Mouse (Mus musculus): ENCODE results near the gene Gabrg3. TPM values are rescaled to one million over a fixed set of nuclear protein-coding genes. Genes with fewer than 3 reads are reported as not detected.

Gene Gabrg3
- polyA plus RNA-seq, 1 experiment from 2014 or later: 1.5 TPM

DNA sequence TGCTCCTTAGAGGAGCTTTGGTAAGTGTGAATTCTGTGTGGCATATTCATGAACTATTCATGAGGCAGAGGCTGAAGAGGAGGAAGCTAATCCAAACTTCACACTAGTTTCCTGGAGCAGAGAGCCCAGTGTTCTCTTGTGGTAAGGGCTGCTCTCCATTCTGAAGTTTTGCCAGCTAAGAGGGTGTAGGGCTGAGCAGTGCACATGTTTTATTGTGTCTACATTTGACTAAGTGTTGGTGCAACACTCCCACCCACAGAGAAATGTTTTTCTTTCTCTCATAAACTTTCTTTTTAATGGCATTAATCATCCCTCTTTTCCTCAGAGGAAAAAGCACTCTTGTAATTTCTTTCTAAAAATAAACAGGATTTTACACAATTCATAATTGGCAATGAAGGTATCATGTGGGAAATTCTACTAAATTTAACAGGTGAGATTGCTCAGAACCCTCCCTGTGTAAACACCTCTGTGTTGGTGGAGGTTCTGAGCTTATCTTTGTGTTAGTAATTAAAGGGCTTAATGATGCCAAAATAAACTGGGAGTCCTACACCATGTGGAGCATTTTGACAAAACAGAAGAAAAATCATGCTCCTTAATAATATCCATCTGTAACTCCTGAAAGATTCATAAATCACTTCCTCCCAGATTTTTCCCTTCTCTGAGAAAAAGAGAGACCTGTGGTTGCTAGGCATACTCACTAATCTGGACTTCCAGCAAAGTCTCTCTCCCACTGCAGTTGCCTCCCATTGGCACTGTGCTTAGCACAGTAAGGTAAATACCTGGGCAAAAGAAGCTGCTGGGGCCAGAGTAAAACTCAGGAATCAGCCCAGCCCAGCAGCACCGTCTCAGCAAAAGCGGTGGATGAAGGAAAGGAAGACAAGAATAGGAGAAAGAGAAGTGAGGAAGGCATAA, 389.0 kb downstream of the Gabrg3 start:
- peak; percentile 66; the same call in 1 of the 2 replicates for ATAC-seq (ENCODE audit: low FRiP score, low read depth)
- no peaks in the 10 kb centered on the region for H3K36me3 ChIP-seq
- H3K9me3 ChIP-seq: no peaks in the 10 kb centered on the region
- no peak overlapping the region for H3K4me3 ChIP-seq
- no peak overlapping the region for H3K9ac ChIP-seq
- no peak overlapping the region for H3K27ac ChIP-seq
- WGBS: 81% methylated on average over 2 of the region's 2 CpGs
- H3K27me3 ChIP-seq: no peaks in the 10 kb centered on the region
- no peaks in the 10 kb centered on the region for H3K4me1 ChIP-seq
- no peak overlapping the region for H3K4me2 ChIP-seq (replicated peaks)

DNA sequence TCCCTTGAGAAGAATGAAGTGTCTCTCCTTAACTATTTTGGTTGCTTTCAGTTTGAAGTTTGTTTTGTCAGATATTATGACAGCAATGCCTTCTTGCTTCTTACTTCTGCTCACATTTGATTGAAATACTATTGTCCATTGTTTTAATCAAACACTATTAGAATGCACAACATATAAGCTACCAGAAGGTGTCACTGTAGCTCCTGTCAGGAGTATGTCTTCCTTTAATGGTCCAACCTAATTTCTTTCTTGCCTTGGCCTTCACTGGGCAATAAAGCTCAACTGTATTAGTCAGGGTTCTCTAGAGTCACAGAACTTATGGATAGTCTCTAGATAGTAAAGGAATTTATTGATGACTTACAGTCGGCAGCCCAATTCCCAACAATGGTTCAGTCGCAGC, 440.6 kb downstream of the Gabrg3 start:
- WGBS: 87% methylated on average over 2 of the region's 2 CpGs
- H3K9me3 ChIP-seq: no peaks in the 10 kb centered on the region
- no peak overlapping the region for H3K27ac ChIP-seq
- H3K4me3 ChIP-seq: no peak overlapping the region
- no peak overlapping the region for H3K9ac ChIP-seq
- no peaks in the 10 kb centered on the region for H3K36me3 ChIP-seq
- H3K4me1 ChIP-seq: no peaks in the 10 kb centered on the region
- no peak overlapping the region for H3K4me2 ChIP-seq (replicated peaks)
- no peaks in the 10 kb centered on the region for H3K27me3 ChIP-seq
- no peak for ATAC-seq (ENCODE audit: low FRiP score, low read depth)

DNA sequence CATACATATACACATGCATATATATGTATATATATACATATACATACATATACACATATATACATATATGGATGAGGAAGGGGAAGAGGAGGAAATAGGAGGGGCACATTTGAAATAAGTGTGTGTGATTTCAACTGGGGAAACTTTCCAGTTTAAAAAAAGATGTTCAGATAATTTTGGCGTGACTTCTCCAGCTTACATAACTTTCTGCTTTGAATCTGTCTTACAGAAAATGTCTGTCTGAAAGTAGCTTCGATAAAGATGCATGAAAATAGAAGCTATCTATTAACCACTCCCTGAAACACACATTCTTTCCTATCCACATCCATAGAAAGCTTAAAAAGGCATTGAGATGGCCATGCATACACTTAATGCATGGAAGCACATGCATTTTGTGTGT, 445.4 kb downstream of the Gabrg3 start:
- no peak overlapping the region for H3K27ac ChIP-seq
- WGBS: 73% methylated on average over 2 of the region's 2 CpGs
- H3K9me3 ChIP-seq: no peaks in the 10 kb centered on the region
- H3K27me3 ChIP-seq: no peaks in the 10 kb centered on the region
- ATAC-seq (ENCODE audit: low FRiP score, low read depth): no peak
- no peak overlapping the region for H3K4me2 ChIP-seq (replicated peaks)
- H3K36me3 ChIP-seq: no peaks in the 10 kb centered on the region
- no peaks in the 10 kb centered on the region for H3K4me1 ChIP-seq
- H3K4me3 ChIP-seq: no peak overlapping the region
- H3K9ac ChIP-seq: no peak overlapping the region

DNA sequence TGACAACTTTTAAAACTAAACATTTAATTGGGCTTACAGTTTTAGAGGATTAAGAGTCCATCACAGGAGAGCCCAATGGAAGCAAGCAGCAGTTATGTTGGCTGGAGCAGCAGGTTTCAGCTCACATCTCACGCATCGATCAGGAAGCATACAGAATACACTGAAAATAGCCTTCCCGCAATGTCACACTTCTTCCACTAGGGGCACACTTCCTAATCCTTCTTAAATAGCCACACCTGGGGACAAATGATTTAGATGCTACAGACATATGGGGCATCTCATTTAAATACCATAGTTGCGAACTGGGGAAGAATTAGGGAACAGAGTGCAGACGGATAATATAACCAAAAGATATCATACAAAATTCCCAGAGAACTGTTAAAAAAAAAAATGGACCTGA, 449.0 kb downstream of the Gabrg3 start:
- no peaks in the 10 kb centered on the region for H3K36me3 ChIP-seq

DNA sequence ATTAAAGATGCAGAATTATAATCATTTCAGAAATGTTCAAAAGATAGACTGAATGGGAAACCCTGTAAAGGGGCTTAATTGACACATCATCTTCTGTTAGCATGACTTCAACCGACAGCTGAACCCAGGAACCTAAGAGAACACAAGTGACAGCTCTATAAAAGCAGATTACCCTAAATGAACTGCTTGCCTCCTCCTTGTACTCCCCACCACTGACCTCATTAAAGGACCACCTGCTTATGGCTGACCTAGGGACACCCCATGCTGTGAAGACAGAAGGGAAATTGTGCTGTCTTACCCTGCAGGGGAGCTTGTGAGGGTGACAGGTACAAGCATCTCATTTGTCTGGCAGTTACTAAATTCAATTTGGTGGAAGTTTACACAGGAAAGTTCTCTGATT, 467.5 kb downstream of the Gabrg3 start:
- ATAC-seq (ENCODE audit: low FRiP score, low read depth): no peak
- Histone ChIP-seq H3K36me3 (no peaks in the 10 kb centered on the region), H3K9ac (no peak overlapping the region), H3K4me3 (no peak overlapping the region), H3K27me3 (no peaks in the 10 kb centered on the region), H3K9me3 (no peaks in the 10 kb centered on the region), H3K27ac (no peak overlapping the region), H3K4me1 (no peaks in the 10 kb centered on the region), H3K4me2 (replicated peaks) (no peak overlapping the region)
- WGBS: 71% methylated on average over 1 of the region's 1 CpGs

More for the DNA sequence above, 449.0 kb downstream of the Gabrg3 start:
- Histone ChIP-seq H3K9me3 (no peaks in the 10 kb centered on the region), H3K9ac (no peak overlapping the region), H3K4me2 (replicated peaks) (no peak overlapping the region), H3K4me3 (no peak overlapping the region), H3K4me1 (no peaks in the 10 kb centered on the region), H3K27ac (no peak overlapping the region), H3K27me3 (no peaks in the 10 kb centered on the region)
- WGBS: 78% methylated on average over 5 of the region's 5 CpGs
- ATAC-seq (ENCODE audit: low FRiP score, low read depth): no peak

DNA sequence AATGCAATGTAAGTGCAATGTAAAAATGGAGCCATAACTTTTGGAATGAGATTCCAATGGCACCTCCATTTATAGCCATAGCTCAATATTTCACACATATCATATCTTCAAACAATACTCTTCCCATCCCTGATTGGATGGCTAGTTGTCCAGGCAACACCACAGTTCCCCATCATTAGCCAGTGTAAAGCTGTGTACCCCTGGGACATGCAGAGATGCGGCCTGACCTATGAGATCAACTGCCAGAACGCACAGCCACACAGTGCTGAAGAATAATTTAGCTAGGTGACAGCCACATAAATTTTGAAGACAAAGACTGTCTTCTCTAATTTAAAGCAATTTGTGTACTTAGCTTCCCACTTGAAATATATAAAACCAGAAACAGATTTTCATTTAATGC, 472.1 kb downstream of the Gabrg3 start:
- no peak overlapping the region for H3K9ac ChIP-seq
- 86% methylated on average over 2 of the region's 2 CpGs for WGBS
- H3K4me1 ChIP-seq: no peaks in the 10 kb centered on the region

DNA sequence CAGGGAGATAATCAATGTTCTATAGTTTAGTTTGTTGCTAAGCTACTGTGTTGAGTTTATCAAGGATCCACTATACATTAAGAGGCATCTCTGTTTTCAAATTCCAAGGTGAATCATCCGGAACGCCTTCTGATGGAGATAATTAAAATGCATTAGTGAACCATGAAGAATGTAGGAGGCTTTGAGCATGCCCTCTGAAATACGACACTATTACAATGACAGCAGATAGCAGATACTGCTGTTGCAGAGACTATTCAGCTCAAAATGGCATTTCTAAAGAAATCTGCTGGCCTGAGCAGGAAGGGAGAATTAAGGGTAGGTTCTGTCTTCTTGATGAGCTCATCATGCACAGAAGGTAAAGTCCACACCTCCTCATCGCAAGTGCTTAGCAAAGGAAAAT, 487.2 kb downstream of the Gabrg3 start:
- ATAC-seq (ENCODE audit: low FRiP score, low read depth): no peak
- 71% methylated on average over 4 of the region's 4 CpGs for WGBS
- Histone ChIP-seq H3K27ac (no peak overlapping the region), H3K4me1 (no peaks in the 10 kb centered on the region), H3K9ac (no peak overlapping the region), H3K36me3 (no peaks in the 10 kb centered on the region), H3K27me3 (no peaks in the 10 kb centered on the region), H3K9me3 (no peaks in the 10 kb centered on the region), H3K4me2 (replicated peaks) (no peak overlapping the region), H3K4me3 (no peak overlapping the region)

More for the DNA sequence above, 472.1 kb downstream of the Gabrg3 start:
- Histone ChIP-seq H3K4me2 (replicated peaks) (no peak overlapping the region), H3K27me3 (no peaks in the 10 kb centered on the region), H3K4me3 (no peak overlapping the region), H3K27ac (no peak overlapping the region), H3K9me3 (no peaks in the 10 kb centered on the region), H3K36me3 (no peaks in the 10 kb centered on the region)
- no peak for ATAC-seq (ENCODE audit: low FRiP score, low read depth)

DNA sequence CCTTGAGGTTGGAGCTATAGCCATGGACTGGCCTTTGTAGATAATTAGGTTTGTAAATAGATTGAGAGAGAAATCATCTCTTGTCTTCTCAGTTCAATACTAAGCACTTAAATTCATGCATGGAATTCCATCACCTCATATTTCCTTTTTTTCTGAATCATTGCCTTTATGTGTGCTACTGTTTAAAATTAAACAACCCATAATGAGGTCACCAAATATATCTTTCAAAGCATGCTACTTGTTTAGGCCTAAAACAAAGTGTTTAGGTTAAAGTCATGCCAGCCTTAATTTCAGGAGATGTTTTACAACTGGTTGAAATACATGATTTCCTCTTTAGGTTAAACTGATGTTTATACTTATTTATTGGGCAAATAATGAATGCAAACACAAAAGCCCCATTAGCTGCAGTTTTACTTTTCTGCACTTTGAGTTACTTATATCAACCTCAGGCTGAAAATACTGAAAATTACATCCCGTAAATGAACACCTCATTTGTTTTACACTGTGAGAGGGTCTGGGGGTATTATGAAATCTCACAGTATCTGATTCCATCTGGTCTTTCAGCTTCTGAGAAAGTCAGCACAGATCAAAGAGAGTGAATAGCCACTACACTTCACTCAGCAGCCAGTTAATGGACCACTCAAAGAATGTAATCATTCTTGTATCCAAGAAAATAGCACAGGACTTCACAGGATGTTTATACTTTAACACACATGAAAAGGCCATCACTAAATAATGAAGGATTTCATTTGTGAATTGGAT, 519.5 kb downstream of the Gabrg3 start:
- no peaks in the 10 kb centered on the region for H3K9me3 ChIP-seq
- 51% methylated on average over 1 of the region's 1 CpGs for WGBS
- H3K36me3 ChIP-seq: no peaks in the 10 kb centered on the region
- no peak overlapping the region for H3K27ac ChIP-seq
- ATAC-seq (ENCODE audit: low FRiP score, low read depth): no peak
- no peaks in the 10 kb centered on the region for H3K4me1 ChIP-seq
- H3K4me2 ChIP-seq (replicated peaks): no peak overlapping the region
- H3K9ac ChIP-seq: no peak overlapping the region
- no peaks in the 10 kb centered on the region for H3K27me3 ChIP-seq
- no peak overlapping the region for H3K4me3 ChIP-seq

DNA sequence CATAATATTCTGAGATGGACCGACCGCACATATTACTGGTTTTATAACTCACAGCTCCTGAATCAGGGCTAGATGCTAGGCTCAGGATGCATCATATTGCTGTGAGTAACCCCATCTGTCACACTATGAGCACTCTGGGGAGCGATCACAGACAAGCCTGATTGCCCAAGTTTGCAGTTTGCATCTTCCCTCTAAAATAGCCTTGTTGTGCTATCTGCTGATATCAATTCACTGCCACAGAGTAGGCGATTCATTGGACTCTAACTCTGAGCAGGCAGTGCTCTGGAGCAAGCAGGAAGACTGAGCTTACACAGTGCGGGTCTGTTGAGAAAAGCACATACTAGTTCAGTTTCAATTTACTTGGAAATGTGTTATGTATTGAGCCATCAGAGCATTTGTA, 543.4 kb downstream of the Gabrg3 start:
- WGBS: 91% methylated on average over 5 of the region's 5 CpGs
- H3K4me3 ChIP-seq: no peak overlapping the region
- no peak overlapping the region for H3K4me2 ChIP-seq (replicated peaks)
- H3K27ac ChIP-seq: no peak overlapping the region
- no peaks in the 10 kb centered on the region for H3K9me3 ChIP-seq
- ATAC-seq (ENCODE audit: low FRiP score, low read depth): no peak
- H3K27me3 ChIP-seq: no peaks in the 10 kb centered on the region
- no peaks in the 10 kb centered on the region for H3K4me1 ChIP-seq
- no peak overlapping the region for H3K9ac ChIP-seq
- H3K36me3 ChIP-seq: no peaks in the 10 kb centered on the region

DNA sequence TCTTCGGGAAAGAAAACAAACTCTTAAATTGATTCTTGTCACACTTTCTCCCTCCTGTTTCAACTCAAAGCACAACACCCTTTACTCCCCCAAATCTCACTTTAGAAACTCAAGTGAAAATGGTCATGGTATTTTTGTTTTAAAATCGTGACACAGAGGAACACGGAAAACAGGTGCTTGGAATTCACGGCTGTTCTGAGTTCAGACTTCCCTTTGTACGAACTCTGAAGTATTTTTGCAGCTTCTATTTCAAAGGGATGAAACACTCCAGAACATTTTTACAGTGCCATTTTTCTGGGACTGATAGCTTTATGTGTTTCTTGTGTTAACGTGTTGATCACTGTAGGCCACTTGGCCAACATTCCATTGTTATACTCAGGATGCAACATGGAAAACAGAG, 561.5 kb downstream of the Gabrg3 start:
- Histone ChIP-seq H3K4me1 (no peaks in the 10 kb centered on the region), H3K27ac (no peak overlapping the region), H3K4me3 (no peak overlapping the region), H3K4me2 (replicated peaks) (no peak overlapping the region), H3K9ac (no peak overlapping the region), H3K9me3 (no peaks in the 10 kb centered on the region), H3K36me3 (no peaks in the 10 kb centered on the region), H3K27me3 (no peaks in the 10 kb centered on the region)
- WGBS: 76% methylated on average over 6 of the region's 6 CpGs
- ATAC-seq (ENCODE audit: low FRiP score, low read depth): no peak

DNA sequence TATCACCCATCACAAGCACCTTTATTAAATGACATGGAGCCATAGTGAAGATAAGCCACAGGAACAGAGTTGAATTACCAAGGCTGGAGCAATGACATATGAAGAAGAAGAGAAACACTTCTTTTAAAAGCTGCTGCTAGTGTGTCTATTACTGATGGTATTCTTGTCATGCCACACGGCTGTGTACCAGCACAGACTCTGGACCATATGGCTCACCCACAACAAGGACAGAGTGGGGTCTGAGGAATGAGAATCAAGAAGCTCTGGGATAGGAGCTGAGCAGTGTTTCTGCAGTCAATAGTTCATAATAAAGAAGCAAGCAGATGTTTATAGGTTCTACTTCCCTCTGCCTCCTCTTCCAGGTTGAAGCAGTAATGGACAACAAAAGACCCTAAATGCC, 585.1 kb downstream of the Gabrg3 start:
- WGBS: 79% methylated on average over 1 of the region's 1 CpGs
- H3K36me3 ChIP-seq: no peaks in the 10 kb centered on the region
- no peak for ATAC-seq (ENCODE audit: low FRiP score, low read depth)
- H3K9me3 ChIP-seq: no peaks in the 10 kb centered on the region
- no peak overlapping the region for H3K9ac ChIP-seq
- no peaks in the 10 kb centered on the region for H3K4me1 ChIP-seq
- H3K27me3 ChIP-seq: no peaks in the 10 kb centered on the region
- H3K4me3 ChIP-seq: no peak overlapping the region
- H3K4me2 ChIP-seq (replicated peaks): no peak overlapping the region
- H3K27ac ChIP-seq: no peak overlapping the region

DNA sequence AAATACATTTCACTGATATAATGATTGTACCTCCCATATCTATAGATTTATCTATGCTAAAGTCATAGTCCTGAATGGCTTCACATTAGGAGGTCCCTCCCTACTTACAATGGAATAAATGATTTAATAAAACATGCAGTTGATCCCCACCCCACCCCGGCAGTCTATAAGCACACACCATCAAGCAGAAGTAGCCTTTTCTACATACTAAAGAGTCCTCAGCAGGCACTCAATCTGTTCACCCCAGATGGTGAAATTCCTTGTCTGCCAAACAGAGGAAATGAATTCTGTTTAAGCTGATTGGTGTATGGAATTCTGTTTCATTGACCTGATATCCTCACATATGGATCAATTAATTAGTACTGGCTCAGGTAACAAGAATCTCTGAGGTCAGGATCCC, 607.9 kb downstream of the Gabrg3 start:
- Histone ChIP-seq H3K4me2 (replicated peaks) (no peak overlapping the region), H3K9ac (no peak overlapping the region), H3K4me3 (no peak overlapping the region), H3K27ac (no peak overlapping the region), H3K9me3 (no peaks in the 10 kb centered on the region; the same call in 1 of the 2 replicates), H3K4me1 (no peaks in the 10 kb centered on the region), H3K27me3 (no peaks in the 10 kb centered on the region), H3K36me3 (no peaks in the 10 kb centered on the region)
- 69% methylated on average over 1 of the region's 1 CpGs for WGBS
- ATAC-seq (ENCODE audit: low FRiP score, low read depth): no peak

Measured in limb, embryonic 13.5 days (tissue).